Mouse (Mus musculus): ENCODE results near the gene Atad2b.
"Not testable (repeated sequence)": the region's sequence is repeated elsewhere in the genome, so short reads cannot be mapped to it uniquely, and the experiment has no call there.

The Atad2b gene

GRCm38 (mm10) chr12:4910496-4910895 is 6.7 kb upstream of the Atad2b start:
- not testable (repeated sequence) for DNase-seq (ENCODE audit: low spot score in 2 of 2)

- DNase-seq (ENCODE audit: low spot score in 2 of 2) = no peak
Observed at GRCm38 (mm10) chr12:4911716-4912115, 5.4 kb upstream of the Atad2b start.

GRCm38 (mm10) chr12:4914441-4914840 is 2.7 kb upstream of the Atad2b start:
- no peak for DNase-seq (ENCODE audit: low spot score in 2 of 2)

- no peak for DNase-seq (ENCODE audit: low spot score in 2 of 2)
Observed at GRCm38 (mm10) chr12:4914944-4915343, 2.2 kb upstream of the Atad2b start.

- DNase-seq (ENCODE audit: low spot score in 2 of 2) = peak; percentile 15 to 27
Observed at GRCm38 (mm10) chr12:4917805-4918591, 845 bp downstream of the Atad2b start.

GRCm38 (mm10) chr12:4928197-4928596 is 11.0 kb downstream of the Atad2b start:
- DNase-seq (ENCODE audit: low spot score in 2 of 2) = no peak

GRCm38 (mm10) chr12:4930820-4931548 is 13.8 kb downstream of the Atad2b start:
- no peak for DNase-seq (ENCODE audit: low spot score in 2 of 2)

GRCm38 (mm10) chr12:4952272-4952671 is 35.1 kb downstream of the Atad2b start:
- no peak for DNase-seq (ENCODE audit: low spot score in 2 of 2)

GRCm38 (mm10) chr12:4953156-4953555 is 36.0 kb downstream of the Atad2b start:
- DNase-seq (ENCODE audit: low spot score in 2 of 2) = no peak

- peak; percentile 70 to 71 for DNase-seq (ENCODE audit: low spot score in 2 of 2)
Observed at GRCm38 (mm10) chr12:4972939-4973338, 55.8 kb downstream of the Atad2b start.

GRCm38 (mm10) chr12:4978324-4978723 is 61.2 kb downstream of the Atad2b start:
- DNase-seq (ENCODE audit: low spot score in 2 of 2) = no peak

GRCm38 (mm10) chr12:4996981-4997380 is 79.8 kb downstream of the Atad2b start:
- DNase-seq (ENCODE audit: low spot score in 2 of 2) = no peak

- DNase-seq (ENCODE audit: low spot score in 2 of 2) = no peak
Observed at GRCm38 (mm10) chr12:5005338-5005737, 88.2 kb downstream of the Atad2b start.

GRCm38 (mm10) chr12:5005776-5006175 is 88.6 kb downstream of the Atad2b start:
- not testable (repeated sequence) for DNase-seq (ENCODE audit: low spot score in 2 of 2)

GRCm38 (mm10) chr12:5008638-5009037 is 91.5 kb downstream of the Atad2b start:
- DNase-seq (ENCODE audit: low spot score in 2 of 2) = not testable (repeated sequence)

- DNase-seq (ENCODE audit: low spot score in 2 of 2) = no peak
Observed at GRCm38 (mm10) chr12:5025226-5025861, 108.2 kb downstream of the Atad2b start.

- DNase-seq (ENCODE audit: low spot score in 2 of 2) = no peak
Observed at GRCm38 (mm10) chr12:5029035-5029434, 111.9 kb downstream of the Atad2b start.

GRCm38 (mm10) chr12:5038008-5038407 is 120.9 kb downstream of the Atad2b start:
- no peak for DNase-seq (ENCODE audit: low spot score in 2 of 2)

- no peak for DNase-seq (ENCODE audit: low spot score in 2 of 2)
Observed at GRCm38 (mm10) chr12:5044141-5044540, 127.0 kb downstream of the Atad2b start.

GRCm38 (mm10) chr12:5048104-5048503 is 131.0 kb downstream of the Atad2b start:
- DNase-seq (ENCODE audit: low spot score in 2 of 2) = no peak

GRCm38 (mm10) chr12:5067590-5067989 is 150.4 kb downstream of the Atad2b start:
- no peak for DNase-seq (ENCODE audit: low spot score in 2 of 2)

GRCm38 (mm10) chr12:5070131-5070530 is 153.0 kb downstream of the Atad2b start:
- DNase-seq (ENCODE audit: low spot score in 2 of 2) = no peak

GRCm38 (mm10) chr12:5073191-5073590 is 156.0 kb downstream of the Atad2b start:
- DNase-seq (ENCODE audit: low spot score in 2 of 2) = no peak

Data from frontal cortex, postnatal 25 days (tissue).